Mouse (Mus musculus) small intestine, adult 2 months (tissue): ENCODE measurements around the gene Scn2a. TPM values are rescaled to one million over a fixed set of nuclear protein-coding genes. Genes with fewer than 3 reads are reported as not detected.

ENCODE experiments used
- H3K27ac ChIP-seq: fragments of 200-500 bp; 2 replicates; pipeline ENCODE4 v1.5.1; 2012; ENCODE audit warnings: low read depth, low read length, control low read depth, inconsistent platforms; ENCODE audit not compliant: insufficient read depth
- H3K27me3 ChIP-seq: fragments of 200-500 bp; 2 replicates; pipeline ENCODE4 v1.6.1; 2012; ENCODE audit warnings: mild to moderate bottlenecking, moderate library complexity, low read length, inconsistent platforms; ENCODE audit not compliant: control insufficient read depth, insufficient read depth
- H3K36me3 ChIP-seq: fragments of 200-500 bp; 2 replicates; pipeline ENCODE4 v1.6.1; 2012; ENCODE audit warnings: mild to moderate bottlenecking, low read length, control low read depth, inconsistent platforms; ENCODE audit not compliant: control insufficient read depth, insufficient read depth
- H3K4me1 ChIP-seq: fragments of 200-500 bp; 2 replicates; pipeline ENCODE4 v1.6.1; 2012; ENCODE audit warnings: low read length, inconsistent platforms, mixed read lengths; ENCODE audit not compliant: control insufficient read depth, insufficient read depth, insufficient read length
- H3K4me3 ChIP-seq: fragments of 200-500 bp; 2 replicates; pipeline ENCODE4 v1.5.1; 2012; ENCODE audit warnings: low read depth, mild to moderate bottlenecking, control low read depth, inconsistent platforms, low read length, moderate library complexity
- CTCF ChIP-seq: fragments of 200-500 bp; IDR thresholded peaks from 2 replicates; pipeline ENCODE4 v1.5.1; 2012; ENCODE audit warnings: low read depth, mild to moderate bottlenecking, control low read depth, inconsistent platforms, low read length, moderate library complexity, mixed read lengths; ENCODE audit not compliant: insufficient replicate concordance, insufficient read length; ENCODE audit errors: extremely low read depth
- POLR2A ChIP-seq: fragments of 200-500 bp; IDR thresholded peaks from 2 replicates; pipeline ENCODE4 v1.6.1; 2012; ENCODE audit warnings: low read depth, mild to moderate bottlenecking, control low read depth, inconsistent platforms, low read length, moderate library complexity
- WGBS: fragments of 180-500 bp; shearing (Covaris S2); methylation state at CpG from one replicate; pipeline ENCODE4 v1.1.7; 2018; 5-methylcytosine and 5-hydroxymethylcytosine counted together
- polyA plus RNA-seq: library from polyadenylated mRNA; depleted of rRNA; stranded (reverse); fragments of >200 nt; gene quantifications from 2 replicates; pipeline ENCODE4 v1.2.3, GENCODE M21; 2012; rRNA removed

Scn2a gene
- polyA plus RNA-seq: 0.04 and 0.17 TPM in 2 replicates

- no peaks in the 10 kb centered on the region for H3K36me3 ChIP-seq
- H3K27me3 ChIP-seq: no peaks in the 10 kb centered on the region
- TF ChIP-seq CTCF: no peak
- TF ChIP-seq POLR2A: no peak
- H3K4me3 ChIP-seq: no peak within 1 kb of the TSS
- no peaks in the 10 kb centered on the region for H3K4me1 ChIP-seq
- H3K27ac ChIP-seq: no peak within 1 kb of the TSS
- 50% methylated on average over 9 of the region's 9 CpGs for WGBS
These were observed at the start of gene Scn2a for GRCm38 (mm10) chr2:65620556-65621166. Scn2a (plus strand) TSS chr2:65620771.

GRCm38 (mm10) chr2:65587679-65588078 lies 32.9 kb upstream of the Scn2a start:
- H3K27ac ChIP-seq: no peak overlapping the region
- TF ChIP-seq POLR2A: no peak
- TF ChIP-seq CTCF: no peak
- no peaks in the 10 kb centered on the region for H3K4me1 ChIP-seq
- WGBS: 70% methylated on average over 5 of the region's 5 CpGs
- no peaks in the 10 kb centered on the region for H3K36me3 ChIP-seq
- no peak overlapping the region for H3K4me3 ChIP-seq
- H3K27me3 ChIP-seq: no peaks in the 10 kb centered on the region

GRCm38 (mm10) chr2:65607813-65608212 lies 12.8 kb upstream of the Scn2a start:
- Histone ChIP-seq H3K36me3 (no peaks in the 10 kb centered on the region), H3K27me3 (no peaks in the 10 kb centered on the region), H3K27ac (no peak overlapping the region), H3K4me1 (no peaks in the 10 kb centered on the region), H3K4me3 (no peak overlapping the region)
- TF ChIP-seq POLR2A: no peak
- TF ChIP-seq CTCF: no peak

- Histone ChIP-seq H3K27ac (no peak overlapping the region), H3K4me3 (no peak overlapping the region), H3K27me3 (no peaks in the 10 kb centered on the region), H3K36me3 (no peaks in the 10 kb centered on the region), H3K4me1 (no peaks in the 10 kb centered on the region)
- TF ChIP-seq POLR2A (no peak), CTCF (no peak)
- 72% methylated on average over 4 of the region's 4 CpGs for WGBS
These were observed 8.7 kb upstream of the Scn2a start for GRCm38 (mm10) chr2:65611887-65612286.

- Histone ChIP-seq H3K36me3 (no peaks in the 10 kb centered on the region), H3K27ac (no peak overlapping the region), H3K4me1 (no peaks in the 10 kb centered on the region), H3K4me3 (no peak overlapping the region), H3K27me3 (no peaks in the 10 kb centered on the region)
- WGBS: 21% methylated on average over 5 of the region's 5 CpGs
- TF ChIP-seq CTCF (no peak), POLR2A (no peak)
These were observed 790 bp upstream of the Scn2a start for GRCm38 (mm10) chr2:65619781-65620180.

GRCm38 (mm10) chr2:65621254-65621653 lies 683 bp downstream of the Scn2a start:
- WGBS: 68% methylated on average over 5 of the region's 5 CpGs
- TF ChIP-seq POLR2A (no peak), CTCF (no peak)

GRCm38 (mm10) chr2:65621838-65622237 lies 1.3 kb downstream of the Scn2a start:
- Histone ChIP-seq H3K27ac (no peak overlapping the region), H3K36me3 (no peaks in the 10 kb centered on the region), H3K4me1 (no peaks in the 10 kb centered on the region), H3K27me3 (no peaks in the 10 kb centered on the region), H3K4me3 (no peak overlapping the region)
- TF ChIP-seq POLR2A: no peak
- TF ChIP-seq CTCF: no peak
- 81% methylated on average over 5 of the region's 5 CpGs for WGBS

More at GRCm38 (mm10) chr2:65621254-65621653, 683 bp downstream of the Scn2a start:
- Histone ChIP-seq H3K4me3 (no peak overlapping the region), H3K27ac (no peak overlapping the region), H3K4me1 (no peaks in the 10 kb centered on the region), H3K36me3 (no peaks in the 10 kb centered on the region), H3K27me3 (no peaks in the 10 kb centered on the region)
